Mouse (Mus musculus) skeletal muscle tissue, adult 2 months (tissue): ENCODE measurements around the gene Pfkfb1.

ENCODE experiments used
- DNase-seq: peaks from one replicate; pipeline ENCODE4 v3.0.0-alpha.2; 2012; ENCODE audit warnings: low read depth, low spot score

The Pfkfb1 gene

DNA sequence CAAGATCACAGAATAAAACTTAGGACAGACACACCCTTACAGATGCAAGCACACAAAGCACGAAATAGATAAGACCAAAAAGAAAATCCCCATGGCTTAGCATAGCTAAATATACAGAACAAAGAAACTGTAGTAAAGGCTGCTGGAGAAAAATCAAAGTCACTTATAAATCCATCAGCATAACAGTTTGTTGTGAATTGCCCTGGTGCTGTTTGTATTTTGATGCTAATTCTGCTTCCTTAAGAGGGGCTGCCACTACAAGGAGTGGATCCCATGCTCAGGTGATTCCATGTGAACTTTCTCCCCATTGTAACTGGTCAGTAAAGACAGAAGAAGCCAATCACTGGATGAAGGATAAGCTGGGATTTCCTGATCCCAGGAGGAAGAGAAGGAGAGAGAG, 89.5 kb downstream of the Pfkfb1 start:
- DNase-seq = no peak
